Mouse (Mus musculus) MEL (cell line): ENCODE measurements around the gene Gm30191. TPM values are rescaled to one million over a fixed set of nuclear protein-coding genes. Genes with fewer than 3 reads are reported as not detected.

Source experiments
- DNase-seq: peaks from one replicate; pipeline ENCODE4 v3.0.0; 2011; ENCODE audit warnings: low read depth, low spot score
- H3K27ac ChIP-seq: 2 replicates; pipeline ENCODE4 v1.5.1; 2012; ENCODE audit warnings: low read depth, mild to moderate bottlenecking, control low read depth, low read length, moderate library complexity; ENCODE audit not compliant: control insufficient read depth
- H3K27me3 ChIP-seq, 2 experiments: fragments of 150-350 bp in 1 of 2; sonication (generic) in 1 of 2; 2 replicates each; pipeline ENCODE4 v1.6.1; 2012; ENCODE audit warnings: low read length in 2 of 2, mild to moderate bottlenecking in 2 of 2, improper control_type of control experiment in 1 of 2, moderate library complexity in 1 of 2; ENCODE audit not compliant: insufficient read depth in 2 of 2, control insufficient read depth in 1 of 2
- H3K36me3 ChIP-seq, 2 experiments: 2 replicates each; pipeline ENCODE4 v1.6.1; 2012 to 2014; ENCODE audit warnings: low read length in 2 of 2, improper control_type of control experiment in 1 of 2, inconsistent platforms in 1 of 2, mild to moderate bottlenecking in 1 of 2; ENCODE audit not compliant: insufficient read depth in 2 of 2, control insufficient read depth in 1 of 2
- H3K4me1 ChIP-seq, 2 experiments: fragments of 150-350 bp in 1 of 2; sonication (generic) in 1 of 2; 2 replicates each; pipeline ENCODE4 v1.6.1; 2012; ENCODE audit warnings: low read length in 2 of 2, improper control_type of control experiment in 1 of 2, mild to moderate bottlenecking in 1 of 2; ENCODE audit not compliant: insufficient read depth in 2 of 2, control insufficient read depth in 1 of 2
- H3K4me3 ChIP-seq, 2 experiments: fragments of 150-350 bp in 1 of 2; sonication (generic) in 1 of 2; 2 replicates each; pipeline ENCODE4 v1.5.1; 2012; ENCODE audit warnings: low read depth in 2 of 2, low read length in 2 of 2, mild to moderate bottlenecking in 2 of 2, moderate library complexity in 2 of 2, control low read depth in 1 of 2, improper control_type of control experiment in 1 of 2; ENCODE audit not compliant: control insufficient read depth in 1 of 2, insufficient read depth in 1 of 2
- H3K79me2 ChIP-seq: 2 replicates; pipeline ENCODE4 v1.6.1; 2012; ENCODE audit warnings: mild to moderate bottlenecking, low read length, moderate library complexity; ENCODE audit not compliant: control insufficient read depth, poor library complexity, insufficient read depth
- H3K9ac ChIP-seq: 2 replicates; pipeline ENCODE4 v1.6.1; 2012; ENCODE audit warnings: low read depth, mild to moderate bottlenecking, control low read depth, low read length, moderate library complexity; ENCODE audit not compliant: control insufficient read depth, poor library complexity, severe bottlenecking
- H3K9me3 ChIP-seq: fragments of 150-350 bp; sonication (generic); replicated peaks from 2 replicates; pipeline ENCODE4 v1.6.1; 2012; ENCODE audit warnings: mild to moderate bottlenecking, low read length, improper control_type of control experiment, moderate library complexity; ENCODE audit not compliant: insufficient read depth
- BHLHE40 ChIP-seq: IDR thresholded peaks from 2 replicates; pipeline ENCODE4 v1.6.1; 2012; ENCODE audit warnings: low read depth, mild to moderate bottlenecking, inconsistent platforms, low read length, improper control_type of control experiment, borderline replicate concordance
- CTCF ChIP-seq, 3 experiments: IDR thresholded peaks in 2 of 3; conservative IDR thresholded peaks in 1 of 3; 2 replicates each; pipeline ENCODE4 v1.5.1; 2011 to 2012; ENCODE audit warnings: low read length in 3 of 3, low read depth in 2 of 3, mild to moderate bottlenecking in 2 of 3, improper control_type of control experiment in 1 of 3, inconsistent platforms in 1 of 3, mixed read lengths in 1 of 3, moderate library complexity in 1 of 3; ENCODE audit not compliant: control insufficient read depth in 1 of 3, insufficient read depth in 1 of 3, poor library complexity in 1 of 3, severe bottlenecking in 1 of 3
- E2F4 ChIP-seq: IDR thresholded peaks from 2 replicates; pipeline ENCODE4 v1.6.1; 2011; ENCODE audit warnings: low read depth, low read length, improper control_type of control experiment, borderline replicate concordance
- ELF1 ChIP-seq: IDR thresholded peaks from 2 replicates; pipeline ENCODE4 v1.6.1; 2014; ENCODE audit warnings: low read depth, mild to moderate bottlenecking, inconsistent platforms, low read length, improper control_type of control experiment, moderate library complexity
- ETS1 ChIP-seq: IDR thresholded peaks from 2 replicates; pipeline ENCODE4 v1.6.1; 2012; ENCODE audit warnings: low read depth, mild to moderate bottlenecking, inconsistent platforms, low read length, improper control_type of control experiment, moderate library complexity
- GATA1 ChIP-seq: IDR thresholded peaks from 2 replicates; pipeline ENCODE4 v1.6.1; 2011; ENCODE audit warnings: low read depth, low read length, improper control_type of control experiment
- KAT2A ChIP-seq: conservative IDR thresholded peaks from 2 replicates; pipeline ENCODE4 v1.6.1; 2012; ENCODE audit warnings: low read depth, low read length, improper control_type of control experiment, inconsistent platforms
- MEF2A ChIP-seq: IDR thresholded peaks from 2 replicates; pipeline ENCODE4 v1.6.1; 2014; ENCODE audit warnings: low read depth, mild to moderate bottlenecking, inconsistent platforms, low read length, improper control_type of control experiment; ENCODE audit not compliant: poor library complexity, insufficient replicate concordance, severe bottlenecking; ENCODE audit errors: extremely low read depth
- MYB ChIP-seq: IDR thresholded peaks from 2 replicates; pipeline ENCODE4 v1.6.1; 2011; ENCODE audit warnings: mild to moderate bottlenecking, low read depth, low read length, improper control_type of control experiment
- MYC ChIP-seq: IDR thresholded peaks from 2 replicates; pipeline ENCODE4 v1.6.1; 2011; ENCODE audit warnings: low read depth, mild to moderate bottlenecking, low read length, improper control_type of control experiment, moderate library complexity
- NRF1 ChIP-seq: IDR thresholded peaks from 2 replicates; pipeline ENCODE4 v1.6.1; 2014; ENCODE audit warnings: low read depth, mild to moderate bottlenecking, inconsistent platforms, low read length, improper control_type of control experiment, moderate library complexity; ENCODE audit not compliant: poor library complexity, insufficient read depth, severe bottlenecking
- POLR2A ChIP-seq, 2 experiments: IDR thresholded peaks; 2 replicates each; pipeline ENCODE4 v1.6.1; 2011 to 2012; ENCODE audit warnings: low read length in 2 of 2, mild to moderate bottlenecking in 2 of 2, control low read depth in 1 of 2, improper control_type of control experiment in 1 of 2, low read depth in 1 of 2, moderate library complexity in 1 of 2; ENCODE audit not compliant: control insufficient read depth in 1 of 2, insufficient read depth in 1 of 2, poor library complexity in 1 of 2
- POLR2AphosphoS5 ChIP-seq: IDR thresholded peaks from 2 replicates; pipeline ENCODE4 v1.6.1; 2012; ENCODE audit warnings: low read depth, borderline replicate concordance, mild to moderate bottlenecking, inconsistent platforms, low read length, moderate library complexity, mixed read lengths
- RAD21 ChIP-seq: IDR thresholded peaks from 2 replicates; pipeline ENCODE4 v1.6.1; 2011; ENCODE audit warnings: mild to moderate bottlenecking, low read depth, low read length, improper control_type of control experiment
- SIN3A ChIP-seq: IDR thresholded peaks from 2 replicates; pipeline ENCODE4 v1.6.1; 2012; ENCODE audit warnings: low read length, improper control_type of control experiment, inconsistent platforms
- TAL1 ChIP-seq: IDR thresholded peaks from 2 replicates; pipeline ENCODE4 v1.6.1; 2012; ENCODE audit warnings: mild to moderate bottlenecking, inconsistent platforms, low read length, moderate library complexity, mixed read lengths
- TCF12 ChIP-seq: IDR thresholded peaks from 2 replicates; pipeline ENCODE4 v1.6.1; 2014; ENCODE audit warnings: low read depth, mild to moderate bottlenecking, inconsistent platforms, low read length, improper control_type of control experiment, moderate library complexity
- UBTF ChIP-seq: IDR thresholded peaks from 2 replicates; pipeline ENCODE4 v1.6.1; 2012; ENCODE audit warnings: low read depth, mild to moderate bottlenecking, inconsistent platforms, low read length, improper control_type of control experiment, moderate library complexity, borderline replicate concordance; ENCODE audit not compliant: insufficient read depth
- USF1 ChIP-seq: IDR thresholded peaks from 2 replicates; pipeline ENCODE4 v1.6.1; 2014; ENCODE audit warnings: low read depth, mild to moderate bottlenecking, inconsistent platforms, low read length, improper control_type of control experiment, moderate library complexity
- USF2 ChIP-seq, 2 experiments: IDR thresholded peaks; 2 replicates each; pipeline ENCODE4 v1.6.1; 2011 to 2012; ENCODE audit warnings: improper control_type of control experiment in 2 of 2, low read length in 2 of 2, borderline replicate concordance in 1 of 2, inconsistent platforms in 1 of 2, low read depth in 1 of 2, mild to moderate bottlenecking in 1 of 2; ENCODE audit not compliant: insufficient read depth in 1 of 2
- polyA plus RNA-seq, 2 experiments: library from polyadenylated mRNA; stranded (reverse) in 1 of 2; unstranded in 1 of 2; fragments of >175 nt in 1 of 2; fragments of >200 nt in 1 of 2; gene quantifications; 2 replicates each; pipeline versions ENCODE4 v1.2.1 to v1.2.4; 2012; ENCODE audit warnings: low replicate concordance in 2 of 2, low read depth in 1 of 2; ENCODE audit not compliant: insufficient read length in 2 of 2, insufficient read depth in 1 of 2, missing spikeins in 1 of 2
- total RNA-seq: library from RNA; depleted of rRNA; stranded (reverse); fragments of 300-350 nt; gene quantifications from 2 replicates; pipeline ENCODE4 v1.2.3, GENCODE M21; 2012

The Gm30191 gene
- total and polyA plus RNA-seq, 3 experiments, result not detected

DNA sequence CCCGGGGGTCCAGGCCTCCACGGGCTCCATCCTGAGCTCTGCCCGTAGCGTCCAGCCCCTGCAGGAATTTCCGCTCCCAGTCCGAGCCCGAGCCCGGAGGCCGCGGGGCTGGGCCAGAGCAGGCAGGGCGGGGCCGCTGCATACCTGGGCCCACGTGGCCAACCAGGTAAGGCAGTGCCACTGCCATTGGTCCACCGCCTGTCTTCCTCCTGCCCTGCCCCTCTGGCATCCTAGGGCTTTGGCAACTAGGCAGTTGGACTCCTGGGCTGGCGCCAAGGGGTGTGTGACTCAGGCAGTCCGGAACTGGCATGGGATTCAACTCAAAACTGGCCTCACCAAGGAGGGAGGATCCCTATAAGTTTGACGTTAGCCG is 8.5 kb upstream of the Gm30191 start, which contains the start of gene Cnksr1 (continued):
- TF ChIP-seq MEF2A (no peak), TAL1 (no peak), SIN3A (no peak), USF1 (no peak), ETS1 (no peak)

DNA sequence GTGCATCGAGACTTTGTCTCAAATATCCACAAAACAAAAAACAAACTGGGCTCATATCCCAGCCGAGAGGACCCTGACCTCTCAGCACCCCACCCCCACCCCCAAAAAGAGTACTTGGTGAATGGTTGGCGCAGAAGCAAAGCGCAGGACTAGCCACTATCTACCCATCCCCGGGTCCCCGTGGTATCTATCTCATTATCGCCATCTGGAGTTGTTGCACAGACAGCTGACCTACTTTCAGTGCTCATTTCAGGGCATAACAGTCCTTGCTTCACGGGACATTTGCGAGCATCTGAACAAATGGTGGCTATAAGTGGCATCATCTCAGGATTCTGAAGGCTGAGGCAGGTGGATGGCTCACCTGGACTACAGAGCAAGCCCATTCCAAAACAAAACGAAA is 8.0 kb upstream of the Gm30191 start:
- Histone ChIP-seq H3K27ac (no peak overlapping the region), H3K79me2 (no peaks in the 10 kb centered on the region), H3K9me3 (no peaks in the 10 kb centered on the region), H3K4me1 (peaks cover 0 to 2% of the 10 kb centered on the region in 2 experiments; a peak in 1 of 4 replicates), H3K9ac (no peak overlapping the region), H3K27me3 (peaks cover 0 to 3% of the 10 kb centered on the region in 2 experiments; a peak in 2 of 4 replicates), H3K36me3 (no peaks in the 10 kb centered on the region), H3K4me3 (no peak overlapping the region)
- no peak for DNase-seq
- TF ChIP-seq BHLHE40 (no peak), USF1 (no peak), ELF1 (no peak), POLR2A (IDR thresholded peaks at IDR 0.05; ENCODE audit: control insufficient read depth in 1 of 2, insufficient read depth in 1 of 2, low read depth in 1 of 2, low read length in 2 of 2, poor library complexity in 1 of 2) (no peak), SIN3A (no peak), TCF12 (no peak), UBTF (no peak), NRF1 (no peak), KAT2A (no peak), TAL1 (no peak), E2F4 (no peak), MYB (no peak), RAD21 (no peak), MYC (no peak), USF2 (IDR thresholded peaks at IDR 0.05; ENCODE audit: borderline replicate concordance in 1 of 2, insufficient read depth in 1 of 2, low read depth in 1 of 2, low read length in 2 of 2) (no peak), CTCF (IDR thresholded peaks at IDR 0.05 in 2 of 3, conservative IDR thresholded peaks at IDR 0.05 in 1 of 3; ENCODE audit: control insufficient read depth in 1 of 3, insufficient read depth in 1 of 3, low read depth in 2 of 3, low read length in 3 of 3, poor library complexity in 1 of 3, severe bottlenecking in 1 of 3) (no peak), GATA1 (no peak), POLR2AphosphoS5 (no peak)
